Mouse (Mus musculus) heart, embryonic 10.5 days (tissue): ENCODE data around the gene Rab31. TPM values are rescaled to one million over a fixed set of nuclear protein-coding genes. Genes with fewer than 3 reads are reported as not detected.
A peak's percentile ranks its signal among the peaks of the same experiment; 100 is the strongest.

ENCODE experiments used
- DNase-seq: peaks from one replicate; pipeline ENCODE4 v3.0.0-alpha.2; 2017; ENCODE audit warnings: low spot score
- H3K27ac ChIP-seq: fragments of 300-500 bp; sonication (generic); 2 replicates; pipeline ENCODE4 v1.5.1; 2016; ENCODE audit warnings: mild to moderate bottlenecking
- H3K27me3 ChIP-seq: fragments of 300-500 bp; sonication (generic); 2 replicates; pipeline ENCODE4 v1.6.1; 2016; ENCODE audit warnings: mild to moderate bottlenecking; ENCODE audit not compliant: poor library complexity, insufficient read depth, severe bottlenecking
- H3K36me3 ChIP-seq: fragments of 300-500 bp; sonication (generic); 2 replicates; pipeline ENCODE4 v1.6.1; 2016; ENCODE audit warnings: mild to moderate bottlenecking, moderate library complexity
- H3K4me1 ChIP-seq: fragments of 300-500 bp; sonication (generic); 2 replicates; pipeline ENCODE4 v1.6.1; 2016; ENCODE audit warnings: mild to moderate bottlenecking
- H3K4me3 ChIP-seq: fragments of 300-500 bp; sonication (generic); 2 replicates; pipeline ENCODE4 v1.5.1; 2016; ENCODE audit warnings: mild to moderate bottlenecking, moderate library complexity
- H3K9me3 ChIP-seq: fragments of 300-500 bp; sonication (generic); 2 replicates; pipeline ENCODE4 v1.6.1; 2016; ENCODE audit warnings: mild to moderate bottlenecking, moderate library complexity
- WGBS: fragments of 180-500 bp; shearing (Covaris S2); methylation state at CpG from one replicate; pipeline ENCODE4 v1.1.7; 2016; 5-methylcytosine and 5-hydroxymethylcytosine counted together
- polyA plus RNA-seq: library from polyadenylated mRNA; unstranded; fragments of >200 nt; fragmentation: Nextera tagmentation; extraction: Ambion mirVana; gene quantifications from 2 replicates; pipeline ENCODE4 v1.2.1, GENCODE M21; 2016

Gene Rab31
- polyA plus RNA-seq, 1 experiment from 2014 or later, result 35.7 TPM

DNA sequence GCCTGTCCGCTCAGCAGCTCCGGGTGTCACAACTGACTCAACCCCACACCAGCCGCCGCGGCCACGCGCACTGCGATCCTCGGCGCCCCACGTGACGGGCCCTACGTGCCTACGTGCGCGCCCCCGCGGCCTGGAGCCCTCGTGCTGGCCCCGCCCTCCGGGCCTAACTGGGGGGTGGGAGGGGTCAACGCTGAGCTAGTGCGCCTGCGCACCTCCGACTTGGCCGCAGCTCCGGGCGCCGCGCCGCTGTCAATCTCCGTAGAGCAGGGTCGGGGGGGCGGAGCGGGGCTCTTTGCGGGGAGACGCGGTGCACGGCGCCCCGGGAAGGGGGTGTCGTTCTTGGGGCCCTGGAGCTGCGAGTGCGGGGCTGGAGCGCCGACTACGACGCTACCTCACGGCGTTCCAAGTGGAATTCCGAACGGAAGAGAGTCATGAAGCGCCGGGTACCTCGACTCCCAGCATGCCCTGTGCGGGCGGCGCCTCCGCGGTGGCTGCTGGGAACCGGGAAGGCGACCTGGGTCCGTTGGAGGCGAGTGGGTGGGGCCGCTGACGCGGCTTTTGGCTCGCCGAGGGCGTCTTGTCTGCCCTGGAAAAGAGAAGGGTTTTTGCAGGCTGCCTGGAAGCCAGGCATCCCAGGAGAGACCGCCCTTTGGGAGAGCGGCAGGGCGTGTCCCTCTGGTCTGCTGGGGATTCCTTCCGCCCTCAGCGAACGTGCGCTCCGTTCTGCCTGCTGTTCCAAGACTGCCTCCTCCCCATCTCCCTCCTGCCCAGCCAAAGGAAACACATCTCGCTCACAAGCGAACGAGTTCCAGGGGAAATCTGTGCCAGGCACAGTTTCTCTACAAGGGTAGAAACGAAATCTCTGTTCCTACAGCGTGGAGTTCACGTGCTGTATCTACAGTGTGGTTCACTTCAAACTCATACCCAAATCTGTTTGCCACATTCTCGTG is 158.8 kb downstream of the Rab31 start, which contains the start of gene Vapa:
Vapa (minus strand) TSS at position 93 of the 950 bp plus-strand sequence.
- Histone ChIP-seq H3K27ac (peak within 1 kb of the TSS; percentile 99), H3K9me3 (no peaks in the 10 kb centered on the region), H3K4me3 (peak within 1 kb of the TSS; percentile 89), H3K4me1 (peaks cover 18% of the 10 kb centered on the region), H3K36me3 (no peaks in the 10 kb centered on the region), H3K27me3 (no peaks in the 10 kb centered on the region)
- WGBS, result under 1% methylated on average over 85 of the region's 85 CpGs
- peak; percentile 97 for DNase-seq

- under 1% methylated on average over 39 of the region's 42 CpGs for WGBS
- Histone ChIP-seq H3K4me1 (peaks cover 24% of the 10 kb centered on the region), H3K4me3 (peak overlapping the region; percentile 89), H3K9me3 (no peaks in the 10 kb centered on the region), H3K27ac (peak overlapping the region; percentile 99), H3K36me3 (no peaks in the 10 kb centered on the region), H3K27me3 (no peaks in the 10 kb centered on the region)
- no peak for DNase-seq
Measured at GRCm38 (mm10) chr17:65613142-65613462, 159.4 kb downstream of the Rab31 start.

DNA sequence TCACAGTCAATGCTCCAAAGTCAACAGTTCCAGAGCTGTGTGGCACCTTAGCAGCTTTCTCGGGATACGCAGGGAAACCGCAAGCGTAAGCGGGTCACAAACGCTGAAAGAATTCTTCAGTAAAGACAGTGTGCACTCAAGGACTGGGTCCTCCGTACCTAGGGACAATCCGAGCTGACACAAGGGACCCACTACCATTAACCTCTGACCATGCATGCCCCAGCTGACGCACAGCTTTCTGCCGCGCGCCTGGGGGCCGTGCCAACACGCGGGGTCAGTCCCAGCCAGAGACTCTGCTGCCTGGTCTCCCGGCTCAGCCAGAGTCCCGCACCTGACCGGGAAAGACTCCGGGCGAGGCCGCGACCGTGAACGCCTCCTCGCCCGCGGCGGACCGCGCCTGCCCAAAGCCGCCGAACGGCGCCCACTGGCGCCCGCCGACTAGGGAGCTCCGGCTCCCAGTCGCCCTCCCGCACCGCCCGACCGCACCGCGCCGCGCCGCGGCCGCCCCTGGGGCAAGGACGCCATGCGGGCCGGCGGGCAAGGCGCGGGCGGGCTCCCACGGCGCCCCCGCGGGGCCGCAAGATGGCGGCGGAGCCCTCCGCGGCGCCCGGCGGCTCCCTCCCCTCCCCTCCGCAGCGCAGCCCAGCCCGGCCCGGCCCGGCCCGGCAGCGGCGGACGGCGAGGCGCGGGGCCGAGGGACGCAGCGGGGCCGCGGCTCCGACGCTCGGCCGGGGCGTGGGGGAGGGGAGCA is 160.0 kb downstream of the Rab31 start:
- peak overlapping the region; percentile 89 for H3K4me3 ChIP-seq
- H3K27me3 ChIP-seq, result no peaks in the 10 kb centered on the region
- no peaks in the 10 kb centered on the region for H3K36me3 ChIP-seq
- H3K27ac ChIP-seq, result peak overlapping the region; percentile 99
- H3K4me1 ChIP-seq, result peaks cover 29% of the 10 kb centered on the region
- no peaks in the 10 kb centered on the region for H3K9me3 ChIP-seq
- WGBS, result 3% methylated on average over 91 of the region's 91 CpGs
- DNase-seq, result no peak

DNA sequence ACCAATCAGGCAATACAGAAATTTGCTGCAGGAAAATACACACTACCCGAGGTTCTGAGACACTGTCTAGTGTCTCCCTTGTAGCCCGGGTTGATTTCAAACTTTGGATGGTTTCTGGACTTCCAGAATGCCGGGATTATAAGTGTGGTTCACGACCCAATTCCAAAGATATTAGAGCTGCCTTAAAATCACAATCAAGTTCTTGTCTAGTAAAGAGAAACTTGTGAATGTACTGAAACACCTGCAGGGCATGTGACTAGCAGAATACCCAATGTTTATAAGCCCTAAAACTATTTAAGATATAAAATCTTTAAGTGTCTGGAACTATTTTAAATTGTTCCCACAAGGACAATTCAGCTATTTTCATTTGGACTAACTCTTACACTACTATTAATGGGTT is 160.8 kb downstream of the Rab31 start:
- no peaks in the 10 kb centered on the region for H3K9me3 ChIP-seq
- no peak for DNase-seq
- peaks cover 36% of the 10 kb centered on the region for H3K4me1 ChIP-seq
- no peak overlapping the region for H3K27ac ChIP-seq
- H3K27me3 ChIP-seq, result no peaks in the 10 kb centered on the region
- WGBS, result 13% methylated on average over 4 of the region's 4 CpGs
- H3K4me3 ChIP-seq, result peak overlapping the region; percentile 89
- no peaks in the 10 kb centered on the region for H3K36me3 ChIP-seq

- DNase-seq, result no peak
- no peak overlapping the region for H3K4me3 ChIP-seq
- WGBS, result 24% methylated on average over 5 of the region's 5 CpGs
- H3K36me3 ChIP-seq, result no peaks in the 10 kb centered on the region
- peaks cover 63% of the 10 kb centered on the region for H3K4me1 ChIP-seq
- no peak overlapping the region for H3K27ac ChIP-seq
- H3K27me3 ChIP-seq, result no peaks in the 10 kb centered on the region
- H3K9me3 ChIP-seq, result no peaks in the 10 kb centered on the region
Measured at GRCm38 (mm10) chr17:65608743-65609142, 163.8 kb downstream of the Rab31 start.

GRCm38 (mm10) chr17:65608312-65608687 is 164.3 kb downstream of the Rab31 start:
- Histone ChIP-seq H3K4me1 (peaks cover 64% of the 10 kb centered on the region), H3K27ac (no peak overlapping the region), H3K36me3 (no peaks in the 10 kb centered on the region), H3K4me3 (no peak overlapping the region), H3K27me3 (no peaks in the 10 kb centered on the region), H3K9me3 (no peaks in the 10 kb centered on the region)
- WGBS, result 81% methylated on average over 2 of the region's 2 CpGs
- no peak for DNase-seq

- Histone ChIP-seq H3K27me3 (no peaks in the 10 kb centered on the region), H3K36me3 (no peaks in the 10 kb centered on the region), H3K27ac (no peak overlapping the region), H3K9me3 (no peaks in the 10 kb centered on the region), H3K4me1 (peaks cover 64% of the 10 kb centered on the region), H3K4me3 (no peak overlapping the region)
- DNase-seq, result no peak
- WGBS, result 46% methylated on average over 7 of the region's 7 CpGs
Measured at GRCm38 (mm10) chr17:65607574-65608311, 164.8 kb downstream of the Rab31 start.

DNA sequence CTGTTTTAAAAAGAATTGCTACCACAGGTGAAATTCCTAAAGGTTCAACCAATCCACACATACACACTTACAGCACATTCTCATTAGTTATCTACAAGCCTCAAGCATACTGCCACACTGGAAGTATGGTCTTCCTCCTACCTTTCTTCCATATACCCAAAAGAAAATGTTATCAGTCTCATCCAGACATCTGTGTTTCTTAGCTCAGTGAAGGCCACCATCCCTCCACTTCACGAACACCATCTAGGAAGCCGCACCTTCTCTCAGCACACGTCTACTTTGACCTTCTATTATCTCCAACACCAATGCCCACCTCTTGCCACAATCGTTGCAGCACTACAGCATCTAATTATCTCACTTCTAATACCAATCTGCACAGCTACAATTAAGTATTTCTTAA is 166.5 kb downstream of the Rab31 start:
- H3K27me3 ChIP-seq, result no peaks in the 10 kb centered on the region
- WGBS, result 67% methylated on average over 4 of the region's 4 CpGs
- no peak for DNase-seq
- no peaks in the 10 kb centered on the region for H3K9me3 ChIP-seq
- no peaks in the 10 kb centered on the region for H3K36me3 ChIP-seq
- no peak overlapping the region for H3K4me3 ChIP-seq
- no peak overlapping the region for H3K27ac ChIP-seq
- peaks cover 60% of the 10 kb centered on the region for H3K4me1 ChIP-seq

DNA sequence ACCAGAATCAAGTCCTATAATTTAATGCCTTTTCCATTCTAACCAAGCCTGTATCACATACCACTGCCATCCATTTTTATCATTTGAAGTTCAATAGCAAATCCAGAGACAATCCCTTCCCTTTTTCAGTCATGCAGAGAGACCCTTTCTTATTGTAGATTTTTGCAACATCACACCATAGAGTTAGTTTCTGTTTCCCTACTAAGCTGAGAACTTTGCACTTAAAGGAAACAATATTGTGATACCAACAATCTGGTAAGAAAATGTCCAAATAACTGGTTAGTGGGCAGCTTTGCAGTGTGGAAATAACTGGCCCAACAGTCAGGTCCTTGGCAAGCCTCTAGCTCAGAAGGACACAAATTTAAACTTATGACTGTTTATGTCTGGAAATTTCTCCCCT is 167.7 kb downstream of the Rab31 start:
- DNase-seq, result no peak
- Histone ChIP-seq H3K36me3 (no peaks in the 10 kb centered on the region), H3K4me1 (peaks cover 57% of the 10 kb centered on the region), H3K27me3 (no peaks in the 10 kb centered on the region), H3K4me3 (no peak overlapping the region), H3K27ac (no peak overlapping the region), H3K9me3 (no peaks in the 10 kb centered on the region)

DNA sequence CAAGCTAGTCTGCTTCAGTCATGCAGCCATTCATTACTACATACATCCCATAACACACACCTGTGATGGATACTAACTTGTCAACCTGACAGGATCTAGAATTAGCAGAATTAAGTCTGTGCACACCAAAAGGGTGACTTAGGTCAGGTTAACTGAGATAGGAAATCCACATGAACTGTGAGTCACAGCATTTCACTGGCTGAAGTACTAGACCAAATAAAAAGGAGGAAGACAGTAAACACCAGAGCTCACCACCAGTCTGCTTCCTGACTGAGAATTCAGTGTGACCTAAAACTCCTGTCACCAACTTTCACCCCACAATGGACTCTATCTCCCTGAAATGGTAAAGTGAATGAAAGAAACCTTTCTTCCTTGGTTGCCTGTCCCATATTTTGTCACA is 168.2 kb downstream of the Rab31 start:
- DNase-seq, result no peak
- Histone ChIP-seq H3K36me3 (no peaks in the 10 kb centered on the region), H3K27ac (no peak overlapping the region), H3K4me1 (peaks cover 52% of the 10 kb centered on the region), H3K27me3 (no peaks in the 10 kb centered on the region), H3K4me3 (no peak overlapping the region), H3K9me3 (no peaks in the 10 kb centered on the region)
